Mouse (Mus musculus) embryonic stem cell, embryonic (primary cell): ENCODE measurements around the gene Fastkd1.

Experiments used
- CTCF ChIA-PET, 4 experiments: fragments of 300-600 bp in 2 of 4; fragments of 350-600 bp in 2 of 4; sonication (Branson Sonifier 250); formaldehyde crosslinking; loops; one replicate each; lab custom pipeline; 2022; ENCODE audit warnings: inconsistent platforms in 2 of 4; lab: Charles Lee
- POLR2A ChIA-PET, 4 experiments: fragments of 300-600 bp in 2 of 4; fragments of 350-600 bp in 2 of 4; sonication (Branson Sonifier 250); formaldehyde crosslinking; loops; one replicate each; lab custom pipeline; 2022; ENCODE audit warnings: antibody characterized with exemption in 4 of 4, inconsistent platforms in 1 of 4; lab: Charles Lee

Fastkd1 gene

DNA sequence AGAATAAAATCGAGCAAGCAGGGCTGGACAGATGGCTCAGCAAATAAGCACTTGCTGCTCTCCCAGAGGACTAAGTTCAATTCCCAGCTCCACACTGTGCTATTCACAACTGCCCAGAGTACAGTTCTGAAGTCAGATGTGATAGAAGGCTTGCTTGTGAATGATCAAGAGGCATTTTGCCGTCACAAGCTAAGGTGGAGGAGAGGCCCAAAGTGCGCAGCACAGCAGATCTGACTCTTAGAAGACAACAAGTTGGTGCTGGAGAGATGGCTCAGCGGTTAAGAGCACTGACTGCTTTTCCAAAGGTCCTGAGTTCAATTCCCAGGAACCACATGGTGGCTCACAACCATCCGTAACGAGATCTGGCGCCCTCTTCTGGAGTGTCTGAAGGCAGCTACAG is 75.3 kb downstream of the Fastkd1 start:
- ChIA-PET POLR2A (interaction anchor here in 2 of 4 experiments (0.9 to 1.7 kb wide), 2 partner anchors 8 to 9 kb away, joined by 3 to 4 read pairs; partner anchors contain the start of gene Bbs5 (in 2 of the 2)), CTCF (interaction anchor here (0.6 to 1.4 kb wide), 5 partner anchors 9 to 446 kb away, joined by 3 to 8 read pairs (median 4); partner anchors contain the start of gene Bbs5 (in 1 of the 4))
